Mouse (Mus musculus): ENCODE measurements around the gene Klf12. TPM values are rescaled to one million over a fixed set of nuclear protein-coding genes. Genes with fewer than 3 reads are reported as not detected.

The Klf12 gene
- polyA plus RNA-seq, 1 experiment from 2014 or later, result 14.8 TPM

DNA sequence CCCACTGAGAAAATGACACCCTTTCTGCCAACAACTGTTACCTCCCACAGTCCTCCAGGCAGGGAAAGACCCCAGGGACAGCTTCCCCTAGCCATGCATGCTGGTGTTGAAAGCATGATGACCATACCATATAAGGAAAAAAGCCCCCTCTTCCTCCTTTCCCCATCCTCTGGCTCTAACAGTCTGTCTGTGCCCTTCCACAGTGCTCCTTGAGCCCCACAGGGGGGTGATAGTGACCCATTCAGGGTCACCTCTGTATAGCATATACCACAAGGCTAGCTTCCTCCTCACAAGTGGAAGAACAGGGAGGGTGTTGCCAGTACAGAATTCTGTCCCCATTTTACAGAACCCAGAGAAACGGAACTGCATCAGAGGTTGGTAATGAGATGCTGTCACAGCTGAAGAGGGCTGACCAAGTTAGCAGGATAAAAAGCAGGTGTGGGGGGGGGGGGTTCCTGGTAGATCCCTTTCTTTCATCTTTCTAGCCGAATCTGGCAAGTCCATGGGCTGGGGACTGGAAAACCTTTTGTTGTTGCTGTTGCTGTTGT, 214.9 kb downstream of the Klf12 start:
- WGBS, result 48% methylated on average over 2 of the region's 2 CpGs
- Histone ChIP-seq H3K4me2 (ENCODE audit: low read length) (no peak overlapping the region), H3K27me3 (replicated peaks; ENCODE audit: control insufficient read depth, insufficient read depth, low read length) (no peaks in the 10 kb centered on the region), H3K36me3 (ENCODE audit: control insufficient read depth, insufficient read depth, low read length) (no peaks in the 10 kb centered on the region), H3K4me3 (ENCODE audit: low read depth, low read length) (no peak overlapping the region), H3K9ac (ENCODE audit: low read length) (no peak overlapping the region), H3K9me3 (ENCODE audit: control insufficient read depth, low read length) (no peaks in the 10 kb centered on the region), H3K4me1 (replicated peaks; ENCODE audit: control insufficient read depth, insufficient read depth, low read length) (no peaks in the 10 kb centered on the region), H3K27ac (ENCODE audit: low read depth) (no peak overlapping the region)
- no peak for DNase-seq (ENCODE audit: low spot score)
- no peak for ATAC-seq (replicated peaks; ENCODE audit: low FRiP score, low TSS enrichment, low read depth)

DNA sequence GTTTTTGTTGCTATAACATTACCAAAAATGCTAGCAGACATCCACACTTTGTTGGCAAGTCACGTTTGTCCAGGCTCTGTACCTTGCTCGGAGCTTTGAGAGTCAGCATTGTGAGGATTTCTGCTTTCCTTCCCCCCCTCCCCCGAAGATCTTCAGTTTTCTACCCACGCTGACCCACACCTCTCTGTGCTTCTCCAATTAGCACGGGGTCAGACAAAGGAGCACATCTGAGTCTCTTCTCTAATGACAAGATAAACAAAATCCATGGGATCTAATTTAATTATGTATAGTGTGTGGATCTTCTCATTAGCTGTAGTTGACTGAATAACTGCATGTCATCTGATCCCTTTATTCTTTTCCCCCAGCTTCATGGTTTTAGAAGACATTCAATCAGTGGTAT, 215.8 kb downstream of the Klf12 start:
- Histone ChIP-seq H3K4me2 (ENCODE audit: low read length) (no peak overlapping the region), H3K36me3 (ENCODE audit: control insufficient read depth, insufficient read depth, low read length) (no peaks in the 10 kb centered on the region), H3K27ac (ENCODE audit: low read depth) (no peak overlapping the region), H3K4me1 (replicated peaks; ENCODE audit: control insufficient read depth, insufficient read depth, low read length) (no peaks in the 10 kb centered on the region), H3K27me3 (replicated peaks; ENCODE audit: control insufficient read depth, insufficient read depth, low read length) (no peaks in the 10 kb centered on the region), H3K4me3 (ENCODE audit: low read depth, low read length) (no peak overlapping the region), H3K9ac (ENCODE audit: low read length) (no peak overlapping the region), H3K9me3 (ENCODE audit: control insufficient read depth, low read length) (no peaks in the 10 kb centered on the region)
- DNase-seq (ENCODE audit: low spot score) (no peak), ATAC-seq (replicated peaks; ENCODE audit: low FRiP score, low TSS enrichment, low read depth) (no peak)
- WGBS, result 59% methylated on average over 5 of the region's 5 CpGs

DNA sequence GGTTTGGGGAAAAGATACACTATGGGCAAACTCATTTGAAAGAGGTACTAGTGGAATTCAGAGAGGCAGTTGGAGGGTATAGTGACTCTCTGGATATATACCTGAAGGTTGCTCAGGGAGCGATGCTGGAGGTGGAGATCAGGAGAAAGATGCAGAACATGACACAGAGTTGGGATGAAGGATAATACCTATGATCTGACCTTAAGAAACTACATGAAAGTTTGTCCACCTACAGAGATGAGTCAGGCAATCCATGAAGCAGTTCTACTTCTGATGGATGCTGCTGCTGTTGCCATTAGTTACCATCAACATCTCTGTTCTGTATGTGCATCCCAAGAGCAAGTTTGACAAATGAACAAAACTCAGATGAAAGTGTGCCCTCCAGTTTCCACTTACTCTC, 222.0 kb downstream of the Klf12 start:
- Histone ChIP-seq H3K9ac (ENCODE audit: low read length) (no peak overlapping the region), H3K9me3 (ENCODE audit: control insufficient read depth, low read length) (no peaks in the 10 kb centered on the region), H3K4me1 (replicated peaks; ENCODE audit: control insufficient read depth, insufficient read depth, low read length) (no peaks in the 10 kb centered on the region), H3K4me2 (ENCODE audit: low read length) (no peak overlapping the region), H3K27me3 (replicated peaks; ENCODE audit: control insufficient read depth, insufficient read depth, low read length) (no peaks in the 10 kb centered on the region), H3K27ac (ENCODE audit: low read depth) (no peak overlapping the region), H3K36me3 (ENCODE audit: control insufficient read depth, insufficient read depth, low read length) (no peaks in the 10 kb centered on the region), H3K4me3 (ENCODE audit: low read depth, low read length) (no peak overlapping the region)
- no peak for ATAC-seq (replicated peaks; ENCODE audit: low FRiP score, low TSS enrichment, low read depth)
- WGBS, result 96% methylated on average over 1 of the region's 1 CpGs
- DNase-seq (ENCODE audit: low spot score), result peak; percentile 18

- Histone ChIP-seq H3K27ac (ENCODE audit: low read depth) (no peak overlapping the region), H3K4me3 (ENCODE audit: low read depth, low read length) (no peak overlapping the region), H3K9me3 (ENCODE audit: control insufficient read depth, low read length) (no peaks in the 10 kb centered on the region), H3K4me2 (ENCODE audit: low read length) (no peak overlapping the region), H3K27me3 (replicated peaks; ENCODE audit: control insufficient read depth, insufficient read depth, low read length) (no peaks in the 10 kb centered on the region), H3K4me1 (replicated peaks; ENCODE audit: control insufficient read depth, insufficient read depth, low read length) (no peaks in the 10 kb centered on the region), H3K9ac (ENCODE audit: low read length) (no peak overlapping the region), H3K36me3 (ENCODE audit: control insufficient read depth, insufficient read depth, low read length) (0 out of 2 replicates have a peak, but pooled peaks cover 4% of the 10 kb centered on the region)
- 64% methylated on average over 2 of the region's 2 CpGs for WGBS
- no peak for DNase-seq (ENCODE audit: low spot score)
- no peak for ATAC-seq (replicated peaks; ENCODE audit: low FRiP score, low TSS enrichment, low read depth)
Observed at GRCm38 (mm10) chr14:100054150-100054549, 230.3 kb downstream of the Klf12 start.

- H3K4me1 ChIP-seq (replicated peaks; ENCODE audit: control insufficient read depth, insufficient read depth, low read length), result no peaks in the 10 kb centered on the region
- H3K27me3 ChIP-seq (replicated peaks; ENCODE audit: control insufficient read depth, insufficient read depth, low read length), result no peaks in the 10 kb centered on the region
- H3K9me3 ChIP-seq (ENCODE audit: control insufficient read depth, low read length), result no peaks in the 10 kb centered on the region
- H3K36me3 ChIP-seq (ENCODE audit: control insufficient read depth, insufficient read depth, low read length), result 0 out of 2 replicates have a peak, but pooled peaks cover 4% of the 10 kb centered on the region
- ATAC-seq (replicated peaks; ENCODE audit: low FRiP score, low TSS enrichment, low read depth) (no peak), DNase-seq (ENCODE audit: low spot score) (no peak)
- no peak overlapping the region for H3K4me3 ChIP-seq (ENCODE audit: low read depth, low read length)
- H3K9ac ChIP-seq (ENCODE audit: low read length), result no peak overlapping the region
- no peak overlapping the region for H3K4me2 ChIP-seq (ENCODE audit: low read length)
- no peak overlapping the region for H3K27ac ChIP-seq (ENCODE audit: low read depth)
- 74% methylated on average over 4 of the region's 4 CpGs for WGBS
Observed at GRCm38 (mm10) chr14:100053456-100053855, 231.0 kb downstream of the Klf12 start.

DNA sequence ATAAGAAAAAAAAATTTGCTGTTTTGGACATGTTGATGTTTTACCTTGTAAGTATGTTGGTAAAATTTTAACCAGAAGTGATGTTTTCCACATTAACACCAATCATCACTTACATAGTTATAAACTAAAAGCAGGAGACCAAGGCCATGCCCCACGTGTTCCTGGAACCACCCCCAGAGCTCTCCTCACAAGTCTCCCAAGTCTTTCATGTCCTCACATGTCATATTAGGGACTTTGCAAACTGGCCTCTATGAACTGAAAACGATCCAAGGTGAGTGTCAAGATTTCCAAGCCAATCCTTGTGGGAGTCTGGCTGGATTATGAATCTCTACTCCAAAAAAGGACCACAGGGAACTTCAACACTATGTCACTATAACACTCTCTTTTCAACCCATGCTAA, 231.6 kb downstream of the Klf12 start:
- DNase-seq (ENCODE audit: low spot score) (peak; percentile 13), ATAC-seq (replicated peaks; ENCODE audit: low FRiP score, low TSS enrichment, low read depth) (no peak)
- Histone ChIP-seq H3K4me2 (ENCODE audit: low read length) (no peak overlapping the region), H3K36me3 (ENCODE audit: control insufficient read depth, insufficient read depth, low read length) (0 out of 2 replicates have a peak, but pooled peaks cover 4% of the 10 kb centered on the region), H3K9ac (ENCODE audit: low read length) (no peak overlapping the region), H3K27ac (ENCODE audit: low read depth) (no peak overlapping the region), H3K27me3 (replicated peaks; ENCODE audit: control insufficient read depth, insufficient read depth, low read length) (no peaks in the 10 kb centered on the region), H3K4me1 (replicated peaks; ENCODE audit: control insufficient read depth, insufficient read depth, low read length) (no peaks in the 10 kb centered on the region), H3K9me3 (ENCODE audit: control insufficient read depth, low read length) (no peaks in the 10 kb centered on the region), H3K4me3 (ENCODE audit: low read depth, low read length) (no peak overlapping the region)
- WGBS, result 78% methylated on average over 2 of the region's 2 CpGs

- Histone ChIP-seq H3K9me3 (ENCODE audit: control insufficient read depth, low read length) (no peaks in the 10 kb centered on the region), H3K9ac (ENCODE audit: low read length) (no peak overlapping the region), H3K27ac (ENCODE audit: low read depth) (no peak overlapping the region), H3K27me3 (replicated peaks; ENCODE audit: control insufficient read depth, insufficient read depth, low read length) (no peaks in the 10 kb centered on the region), H3K4me3 (ENCODE audit: low read depth, low read length) (no peak overlapping the region), H3K4me1 (replicated peaks; ENCODE audit: control insufficient read depth, insufficient read depth, low read length) (no peaks in the 10 kb centered on the region), H3K4me2 (ENCODE audit: low read length) (no peak overlapping the region), H3K36me3 (ENCODE audit: control insufficient read depth, insufficient read depth, low read length) (no peaks in the 10 kb centered on the region)
- DNase-seq (ENCODE audit: low spot score) (no peak), ATAC-seq (replicated peaks; ENCODE audit: low FRiP score, low TSS enrichment, low read depth) (no peak)
Observed at GRCm38 (mm10) chr14:100045431-100045830, 239.0 kb downstream of the Klf12 start.

DNA sequence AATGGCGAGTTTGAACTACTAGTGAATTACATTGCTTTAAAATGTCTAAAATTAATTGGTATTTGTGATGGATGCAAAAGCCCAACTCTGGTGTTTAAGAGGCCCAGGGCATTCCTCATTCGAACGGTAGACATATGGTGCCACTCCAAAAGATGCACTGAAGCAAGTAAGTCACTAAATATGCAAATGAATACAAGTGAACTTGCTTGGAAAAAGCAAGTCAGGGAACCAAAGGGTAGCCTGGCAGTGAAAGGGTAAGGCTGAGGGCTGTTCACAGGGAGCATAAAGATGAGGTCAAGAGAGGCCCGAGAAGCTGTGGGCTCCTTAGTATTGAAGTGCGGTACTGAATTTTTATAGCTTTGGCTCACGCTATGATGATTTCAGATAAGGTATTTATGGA, 242.7 kb downstream of the Klf12 start:
- ATAC-seq (replicated peaks; ENCODE audit: low FRiP score, low TSS enrichment, low read depth), result no peak
- no peaks in the 10 kb centered on the region for H3K36me3 ChIP-seq (ENCODE audit: control insufficient read depth, insufficient read depth, low read length)

GRCm38 (mm10) chr14:100026671-100027070, 257.8 kb downstream of the Klf12 start:
- Histone ChIP-seq H3K4me3 (ENCODE audit: low read depth, low read length) (no peak overlapping the region), H3K9me3 (ENCODE audit: control insufficient read depth, low read length) (no peaks in the 10 kb centered on the region), H3K27ac (ENCODE audit: low read depth) (no peak overlapping the region), H3K4me2 (ENCODE audit: low read length) (no peak overlapping the region), H3K36me3 (ENCODE audit: control insufficient read depth, insufficient read depth, low read length) (0 out of 2 replicates have a peak, but pooled peaks cover 10% of the 10 kb centered on the region), H3K9ac (ENCODE audit: low read length) (no peak overlapping the region), H3K27me3 (replicated peaks; ENCODE audit: control insufficient read depth, insufficient read depth, low read length) (no peaks in the 10 kb centered on the region), H3K4me1 (replicated peaks; ENCODE audit: control insufficient read depth, insufficient read depth, low read length) (no peaks in the 10 kb centered on the region)
- peak; percentile 15 for DNase-seq (ENCODE audit: low spot score)
- 87% methylated on average over 6 of the region's 6 CpGs for WGBS
- no peak for ATAC-seq (replicated peaks; ENCODE audit: low FRiP score, low TSS enrichment, low read depth)

More for the DNA sequence above, 242.7 kb downstream of the Klf12 start:
- Histone ChIP-seq H3K27me3 (replicated peaks; ENCODE audit: control insufficient read depth, insufficient read depth, low read length) (no peaks in the 10 kb centered on the region), H3K4me1 (replicated peaks; ENCODE audit: control insufficient read depth, insufficient read depth, low read length) (no peaks in the 10 kb centered on the region), H3K27ac (ENCODE audit: low read depth) (no peak overlapping the region), H3K9ac (ENCODE audit: low read length) (no peak overlapping the region), H3K4me3 (ENCODE audit: low read depth, low read length) (no peak overlapping the region), H3K9me3 (ENCODE audit: control insufficient read depth, low read length) (no peaks in the 10 kb centered on the region), H3K4me2 (ENCODE audit: low read length) (no peak overlapping the region)
- no peak for DNase-seq (ENCODE audit: low spot score)
- WGBS, result 76% methylated on average over 6 of the region's 6 CpGs
